Mouse (Mus musculus) layer of hippocampus, adult 11-12 months (tissue): ENCODE results near the gene 4930402F06Rik.

ENCODE experiments used
- DNase-seq: peaks from one replicate; pipeline ENCODE4 v3.0.0; 2022; ENCODE audit warnings: low spot score

Gene 4930402F06Rik

GRCm38 (mm10) chr2:35338036-35338435, 58.9 kb downstream of the 4930402F06Rik start:
- no peak for DNase-seq

GRCm38 (mm10) chr2:35337419-35337818, 59.6 kb downstream of the 4930402F06Rik start:
- no peak for DNase-seq

GRCm38 (mm10) chr2:35336388-35337280, 60.3 kb downstream of the 4930402F06Rik start, which contains the start of gene Stom:
Stom (minus strand) TSS chr2:35336976.
- DNase-seq: peak; percentile 99

- DNase-seq: no peak
Measured at GRCm38 (mm10) chr2:35335620-35336019, 61.4 kb downstream of the 4930402F06Rik start.

GRCm38 (mm10) chr2:35333670-35334069, 63.3 kb downstream of the 4930402F06Rik start:
- DNase-seq: no peak

- DNase-seq: no peak
Measured at GRCm38 (mm10) chr2:35331205-35331604, 65.8 kb downstream of the 4930402F06Rik start.

- no peak for DNase-seq
Measured at GRCm38 (mm10) chr2:35329061-35329460, 67.9 kb downstream of the 4930402F06Rik start.

GRCm38 (mm10) chr2:35328064-35328792, 68.7 kb downstream of the 4930402F06Rik start:
- no peak for DNase-seq

- DNase-seq: no peak
Measured at GRCm38 (mm10) chr2:35327583-35327982, 69.4 kb downstream of the 4930402F06Rik start.

- no peak for DNase-seq
Measured at GRCm38 (mm10) chr2:35326931-35327330, 70.0 kb downstream of the 4930402F06Rik start.

- no peak for DNase-seq
Measured at GRCm38 (mm10) chr2:35325930-35326329, 71.0 kb downstream of the 4930402F06Rik start.
